ENCODE assay signal across 46 mouse cellular contexts in the genomic region with DNA sequence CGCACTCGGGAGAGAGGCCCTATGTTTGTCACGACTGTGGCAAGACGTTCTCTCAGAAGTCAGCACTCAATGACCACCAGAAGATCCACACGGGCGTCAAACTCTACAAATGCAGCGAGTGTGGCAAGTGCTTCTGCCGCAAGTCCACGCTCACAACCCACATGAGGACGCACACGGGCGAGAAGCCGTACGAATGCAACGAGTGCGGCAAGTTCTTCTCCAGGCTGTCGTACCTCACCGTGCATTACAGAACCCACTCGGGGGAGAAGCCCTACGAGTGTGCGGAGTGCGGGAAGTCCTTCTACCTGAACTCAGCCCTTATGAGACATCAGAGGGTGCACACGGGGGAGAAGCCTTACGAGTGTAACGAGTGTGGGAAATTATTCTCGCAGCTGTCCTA. TPM values are rescaled to one million over a fixed set of nuclear protein-coding genes. Genes with fewer than 3 reads are reported as not detected.
"Had no signal": no experiment of that assay in that cellular context is flagged by ENCODE, and none has a peak within 500 bp of the region (broad histone marks: within the 10 kb centered on the region; RNA-seq: fewer than 3 reads in every experiment).

No protein-coding gene starts in this region.

- H3K4me1 ChIP-seq: limb, embryonic 10.5 days; limb, embryonic 12.5 days; limb, embryonic 13.5 days; limb, embryonic 15.5 days; liver, embryonic 12.5 days; liver, embryonic 13.5 days; liver, embryonic 15.5 days; lung, embryonic 15.5 days; midbrain, embryonic 10.5 days; midbrain, embryonic 12.5 days; midbrain, embryonic 13.5 days; midbrain, embryonic 15.5 days; neural tube, embryonic 12.5 days had no signal

- H3K4me3 ChIP-seq: limb, embryonic 10.5 days; limb, embryonic 12.5 days; limb, embryonic 13.5 days; limb, embryonic 15.5 days; liver, embryonic 12.5 days; liver, embryonic 13.5 days; liver, embryonic 15.5 days; lung, embryonic 15.5 days; midbrain, embryonic 10.5 days; midbrain, embryonic 12.5 days; midbrain, embryonic 13.5 days; midbrain, embryonic 15.5 days; myocyte; neural tube, embryonic 12.5 days had no signal

- ATAC-seq: liver, embryonic 12.5 days; liver, postnatal 0 days; lung, postnatal 0 days; midbrain, embryonic 13.5 days; midbrain, embryonic 15.5 days; midbrain, embryonic 16.5 days had no signal

- H3K27ac ChIP-seq: limb, embryonic 10.5 days; limb, embryonic 12.5 days; limb, embryonic 13.5 days; limb, embryonic 15.5 days; liver, embryonic 12.5 days; liver, embryonic 13.5 days; liver, embryonic 14.5 days; liver, embryonic 15.5 days; lung, embryonic 15.5 days; macrophage; midbrain, embryonic 10.5 days; midbrain, embryonic 12.5 days; midbrain, embryonic 13.5 days; midbrain, embryonic 15.5 days; neural tube, embryonic 12.5 days had no signal

- DNase-seq: left cerebral cortex, postnatal 4 days; liver; liver, embryonic 13.5 days; liver, postnatal 0 days; lung, adult 18-20 months; lung, adult 2 months; lung, embryonic 14.5 days; lung, postnatal 10 days; lung, postnatal 14 days; lung, postnatal 36 days; lung, postnatal 4 days; midbrain, embryonic 14.5 days had no signal

- H3K27me3 ChIP-seq: limb, embryonic 15.5 days; liver, embryonic 13.5 days; liver, embryonic 15.5 days; lung, embryonic 15.5 days; midbrain, embryonic 12.5 days; midbrain, embryonic 13.5 days; midbrain, embryonic 15.5 days; neural tube, embryonic 12.5 days had no signal

- H3K9me3 ChIP-seq: limb, embryonic 10.5 days; limb, embryonic 12.5 days; limb, embryonic 13.5 days; limb, embryonic 15.5 days; liver, embryonic 13.5 days; liver, embryonic 15.5 days; lung, embryonic 15.5 days; midbrain, embryonic 10.5 days; midbrain, embryonic 12.5 days; midbrain, embryonic 13.5 days; midbrain, embryonic 15.5 days; neural tube, embryonic 12.5 days had no signal

RNA-seq across cellular contexts. Expression of a gene that starts 18.2 kb away (rescaled TPM):
- total RNA-seq: left cerebral cortex, adult 8-10 months; left cerebral cortex, postnatal 10 days; left cerebral cortex, postnatal 14 days; left cerebral cortex, postnatal 25 days; left cerebral cortex, postnatal 36 days; left cerebral cortex, postnatal 4 days; liver, adult 2 months; megakaryocyte progenitor cell, adult 5-6 weeks; megakaryocyte-erythroid progenitor cell, adult 5-6 weeks; midbrain, postnatal 0 days; monocyte, adult 5-6 weeks had no signal
- polyA plus RNA-seq: limb, embryonic 10.5 days; limb, embryonic 11.5 days; limb, embryonic 12.5 days; limb, embryonic 13.5 days; limb, embryonic 14.5 days; limb, embryonic 15.5 days; liver, adult 2 months; liver, embryonic 11.5 days; liver, embryonic 12.5 days; liver, embryonic 13.5 days; liver, embryonic 14.5 days; liver, embryonic 15.5 days; liver, embryonic 16.5 days; liver, postnatal 0 days; lung, adult 2 months; lung, embryonic 14.5 days; lung, embryonic 15.5 days; lung, embryonic 16.5 days; lung, postnatal 0 days; macrophage; midbrain, embryonic 10.5 days; midbrain, embryonic 11.5 days; midbrain, embryonic 12.5 days; midbrain, embryonic 13.5 days; midbrain, embryonic 14.5 days; midbrain, embryonic 15.5 days; midbrain, embryonic 16.5 days; myocyte; neural tube, embryonic 11.5 days; neural tube, embryonic 12.5 days had no signal

RNA-seq across cellular contexts. Expression of a gene that starts 48.5 kb away (rescaled TPM):
- total RNA-seq: megakaryocyte progenitor cell, adult 5-6 weeks; megakaryocyte-erythroid progenitor cell, adult 5-6 weeks; monocyte, adult 5-6 weeks had no signal
- polyA plus RNA-seq: liver, embryonic 11.5 days; liver, embryonic 12.5 days; liver, embryonic 13.5 days; liver, embryonic 15.5 days; liver, embryonic 16.5 days; liver, postnatal 0 days; lung, embryonic 14.5 days; lung, embryonic 15.5 days; lung, postnatal 0 days; macrophage; midbrain, embryonic 10.5 days; midbrain, embryonic 12.5 days; neural tube, embryonic 11.5 days; neural tube, embryonic 12.5 days had no signal
